Mouse (Mus musculus) ES-E14 (cell line): ENCODE data around the gene Ccdc89.

Source experiments
- MAFK ChIP-seq: IDR thresholded peaks from 2 replicates; pipeline ENCODE4 v1.6.1; 2014; ENCODE audit warnings: mild to moderate bottlenecking, low read depth, low read length, inconsistent platforms; ENCODE audit not compliant: insufficient read depth
- ZNF384 ChIP-seq: IDR thresholded peaks from 2 replicates; pipeline ENCODE4 v1.6.1; 2012; ENCODE audit warnings: low read depth, low read length, inconsistent platforms

DNA sequence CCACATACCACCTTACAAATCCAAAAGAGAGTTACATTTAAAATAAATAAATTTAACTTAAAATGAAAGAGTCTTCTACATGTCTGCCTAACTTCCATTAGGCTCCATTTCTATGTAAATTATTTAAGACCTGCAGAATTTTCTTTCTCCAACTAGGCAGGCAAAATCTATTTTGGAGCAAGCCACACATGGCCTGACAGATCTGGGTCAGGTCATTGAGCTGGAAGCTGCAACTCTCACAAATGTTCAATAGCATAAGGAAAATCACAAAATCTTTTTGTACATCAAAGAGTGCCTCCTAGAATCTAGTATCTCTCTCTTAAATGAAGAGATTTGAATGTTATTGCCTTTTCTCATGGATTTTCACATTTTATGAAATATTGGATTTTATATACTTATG lies 5.8 kb downstream of the Ccdc89 start:
- TF ChIP-seq MAFK (no peak), ZNF384 (no peak)
